8 mouse cellular contexts compared by ENCODE assay signal in genomic region chr8:106258169-106258568, GRCm38 (mm10). TPM values are rescaled to one million over a fixed set of nuclear protein-coding genes. Genes with fewer than 3 reads are reported as not detected.
DNase-seq lines count a peak whose midpoint lies in the region; ATAC-seq and TF ChIP-seq lines count a peak whose summit lies in the region.
"Had no signal": no experiment of that assay in that cellular context is flagged by ENCODE, and none has a peak within 500 bp of the region (broad histone marks: within the 10 kb centered on the region; RNA-seq: fewer than 3 reads in every experiment).

No protein-coding gene starts in this region.

- DNase-seq in heart, postnatal 0 days (ENCODE audit: low spot score): no peak
- no peak for DNase-seq in heart, postnatal 25 days (ENCODE audit: low spot score)
- DNase-seq in thymus, adult 2 months: peak; percentile 7
- DNase-seq in thymus, postnatal 14 days: no peak
- peak; percentile 61 for DNase-seq in thymus, postnatal 4 days
- DNase-seq in urinary bladder, postnatal 36 days (ENCODE audit: low spot score in 2 of 2): no peak

- no peak overlapping the region for H3K27ac ChIP-seq in heart, postnatal 0 days (ENCODE audit: low read depth)
- no peak overlapping the region for H3K27ac ChIP-seq in thymus, adult 2 months (ENCODE audit: control insufficient read depth, insufficient read depth, low read length)
- H3K27ac ChIP-seq in bone marrow macrophage, adult 2 months (ENCODE audit: insufficient read depth, low read depth, low read length): no peak overlapping the region
- H3K27ac ChIP-seq: forebrain, embryonic 13.5 days had no signal

- peaks cover 7% of the 10 kb centered on the region for H3K4me1 ChIP-seq in heart, postnatal 0 days (ENCODE audit: control insufficient read depth, insufficient read depth)
- H3K4me1 ChIP-seq in thymus, adult 2 months (replicated peaks; ENCODE audit: control insufficient read depth, insufficient read depth, low read length): no peaks in the 10 kb centered on the region
- no peaks in the 10 kb centered on the region for H3K4me1 ChIP-seq in bone marrow macrophage, adult 2 months (ENCODE audit: control insufficient read depth, insufficient read depth, low read length)

- no peak for ATAC-seq in heart, postnatal 0 days (ENCODE audit: insufficient read depth, low read depth)
- ATAC-seq: forebrain, embryonic 13.5 days had no signal

- H3K4me3 ChIP-seq in heart, postnatal 0 days (ENCODE audit: low read depth, low read length): no peak overlapping the region
- H3K4me3 ChIP-seq in thymus, adult 2 months (ENCODE audit: control insufficient read depth, insufficient read depth, low read length): no peak overlapping the region
- no peak overlapping the region for H3K4me3 ChIP-seq in bone marrow macrophage, adult 2 months (ENCODE audit: insufficient read depth, low read length)
- H3K4me3 ChIP-seq: forebrain, embryonic 13.5 days had no signal

- H3K36me3 ChIP-seq in heart, postnatal 0 days (replicated peaks; ENCODE audit: control insufficient read depth, insufficient read depth, low read length): 0 out of 2 replicates have a peak, but pooled peaks cover 4% of the 10 kb centered on the region
- H3K36me3 ChIP-seq in thymus, adult 2 months (ENCODE audit: control insufficient read depth, insufficient read depth, low read length): no peaks in the 10 kb centered on the region

- no peaks in the 10 kb centered on the region for H3K27me3 ChIP-seq in heart, postnatal 0 days (ENCODE audit: control insufficient read depth, insufficient read depth, low read length)
- H3K27me3 ChIP-seq in thymus, adult 2 months (ENCODE audit: control insufficient read depth, insufficient read depth, low read length): no peaks in the 10 kb centered on the region
- H3K27me3 ChIP-seq: forebrain, embryonic 13.5 days had no signal

- H3K9ac ChIP-seq in heart, postnatal 0 days (replicated peaks; ENCODE audit: low read depth, low read length): no peak overlapping the region
- H3K9ac ChIP-seq: forebrain, embryonic 13.5 days had no signal

- peak; percentile 16; the same call in 1 of the 2 replicates for TF ChIP-seq CTCF in heart, postnatal 0 days (IDR thresholded peaks at IDR 0.05; ENCODE audit: low read depth)
- TF ChIP-seq CTCF in thymus, adult 2 months (IDR thresholded peaks at IDR 0.05; ENCODE audit: borderline replicate concordance, control insufficient read depth, extremely low read depth, insufficient read depth, low read length, poor library complexity): no peak
- TF ChIP-seq CTCF in bone marrow macrophage, adult 2 months (IDR thresholded peaks at IDR 0.05; ENCODE audit: low read depth, low read length): peak; percentile 43; the same call in 1 of the 2 replicates

- TF ChIP-seq EP300 in heart, postnatal 0 days (IDR thresholded peaks at IDR 0.05; ENCODE audit: low read depth): no peak

- H3K9me3 ChIP-seq in heart, postnatal 0 days (replicated peaks; ENCODE audit: control insufficient read depth, low read length): no peaks in the 10 kb centered on the region
- H3K9me3 ChIP-seq: forebrain, embryonic 13.5 days had no signal

- intact Hi-C loops in heart, postnatal 25 days (cut with DNase I): no loop called here

- WGBS in heart, postnatal 0 days: 41% methylated on average over 1 of the region's 1 CpGs
- 82% methylated on average over 1 of the region's 1 CpGs for WGBS in thymus, adult 2 months

- H3K4me2 ChIP-seq in heart, postnatal 0 days (ENCODE audit: low read depth, low read length): no peak overlapping the region
- H3K4me2 ChIP-seq: forebrain, embryonic 13.5 days had no signal

- TF ChIP-seq POLR2A in thymus, adult 2 months (IDR thresholded peaks at IDR 0.05; ENCODE audit: control insufficient read depth, extremely low read depth, insufficient read depth, low read length, poor library complexity): no peak
- no peak for TF ChIP-seq POLR2A in bone marrow macrophage, adult 2 months (IDR thresholded peaks at IDR 0.05; ENCODE audit: borderline replicate concordance, low read depth, low read length)

RNA-seq across cellular contexts. Expression of gene Prmt7, which starts 47.4 kb away (rescaled TPM):
- 40.2 and 49.1 TPM in 2 replicates for total RNA-seq in heart, postnatal 0 days (2014; rRNA removed; ENCODE audit: low replicate concordance)
- polyA plus RNA-seq in heart, postnatal 0 days (2015; fragmentation: Nextera tagmentation; extraction: Ambion mirVana): 21.8 and 23.8 TPM in 2 replicates
- total RNA-seq in heart, postnatal 25 days (2021): 10 to 100 TPM; 23.1 to 25.8 TPM
- polyA plus RNA-seq in thymus, adult 2 months (2012; rRNA removed): 34.0 and 36.7 TPM in 2 replicates
- polyA plus RNA-seq in bone marrow macrophage, adult 2 months (2012; ENCODE audit: insufficient read depth, insufficient read length, missing spikeins): 3.9 and 8.8 TPM in 2 replicates

RNA-seq across cellular contexts. Expression of gene Slc7a6os, which starts 47.4 kb away (rescaled TPM):
- 22.4 and 38.3 TPM in 2 replicates for total RNA-seq in heart, postnatal 0 days (2014; rRNA removed; ENCODE audit: low replicate concordance)
- 13.5 and 14.9 TPM in 2 replicates for polyA plus RNA-seq in heart, postnatal 0 days (2015; fragmentation: Nextera tagmentation; extraction: Ambion mirVana)
- total RNA-seq in heart, postnatal 25 days (2021): 10 to 100 TPM in 1 of 2 experiments, 1 to 10 TPM in 1; 9.6 to 10.9 TPM
- polyA plus RNA-seq in thymus, adult 2 months (2012; rRNA removed): 44.9 and 45.5 TPM in 2 replicates
- 25.5 and 26.5 TPM in 2 replicates for polyA plus RNA-seq in bone marrow macrophage, adult 2 months (2012; ENCODE audit: insufficient read depth, insufficient read length, missing spikeins)

Comparison
In these comparisons a context has a peak if more than half of its experiments do, and no peak if none do; other contexts are left out.
1. DNase-seq: peak in thymus, adult 2 months (single experiment) and thymus, postnatal 4 days (single experiment); none in heart, postnatal 0 days (single experiment), heart, postnatal 25 days (single experiment), thymus, postnatal 14 days (single experiment) and urinary bladder, postnatal 36 days (0 of 2).